Mouse (Mus musculus) ES-Bruce4 (cell line): ENCODE measurements at regions not wholly inside any gene's neighbourhood (a gene's known extent, or its start where the extent isn't known, plus 50 kb on each side); places are given as distances from the start of the nearest gene placed in this dataset.

Source experiments
- CTCF ChIP-seq: IDR thresholded peaks from one replicate; pipeline ENCODE4 v1.8.1; 2011; ENCODE audit warnings: low read depth, low read length
- EP300 ChIP-seq: IDR thresholded peaks from 2 replicates; pipeline ENCODE4 v1.6.1; 2011; ENCODE audit warnings: low read depth, low read length; ENCODE audit not compliant: insufficient read depth
- POLR2A ChIP-seq: IDR thresholded peaks from one replicate; pipeline ENCODE4 v1.8.1; 2011; ENCODE audit warnings: low read length; ENCODE audit not compliant: insufficient read depth

DNA sequence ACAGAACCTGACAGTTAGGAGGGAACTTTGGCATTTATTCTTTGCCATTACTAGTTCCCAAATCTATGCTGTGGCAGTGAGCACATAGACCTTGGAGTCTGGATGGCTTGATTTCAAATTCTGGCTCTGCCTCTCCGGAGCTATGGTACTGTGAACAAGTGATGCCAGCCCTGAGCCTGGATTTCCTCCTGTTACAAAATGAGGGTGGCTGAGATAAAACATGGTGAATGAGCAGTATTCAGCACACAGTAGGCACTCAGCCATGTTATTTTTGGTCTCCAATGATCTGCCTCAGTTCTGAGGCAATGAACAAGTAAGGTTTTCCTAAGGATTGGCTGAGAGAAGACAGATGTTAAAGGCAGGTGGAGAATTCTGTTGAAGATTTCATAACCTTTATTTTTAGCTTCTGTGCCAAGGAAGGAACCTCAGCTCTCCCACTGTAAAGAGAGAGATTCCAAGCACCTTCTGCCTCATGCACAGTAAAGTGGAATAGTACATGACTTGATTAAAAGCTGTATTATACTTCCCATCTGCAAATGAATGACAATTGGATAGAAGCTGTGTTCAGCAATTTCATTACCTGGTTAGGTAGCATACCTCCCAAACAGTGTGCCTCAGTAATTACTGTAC is 369.1 kb downstream of the 1810013L24Rik start:
- TF ChIP-seq POLR2A (no peak), CTCF (no peak), EP300 (no peak)
